Mouse (Mus musculus) lung, postnatal 0 days (tissue): Measurements from ENCODE around the gene Nkpd1.

Source experiments
- CTCF ChIP-seq: IDR thresholded peaks from 2 replicates; pipeline ENCODE4 v1.5.1; 2016; ENCODE audit warnings: antibody characterized with exemption, mild to moderate bottlenecking
- EP300 ChIP-seq: IDR thresholded peaks from 2 replicates; pipeline ENCODE4 v1.6.1; 2016; ENCODE audit warnings: antibody characterized with exemption, mild to moderate bottlenecking, control low read depth

DNA sequence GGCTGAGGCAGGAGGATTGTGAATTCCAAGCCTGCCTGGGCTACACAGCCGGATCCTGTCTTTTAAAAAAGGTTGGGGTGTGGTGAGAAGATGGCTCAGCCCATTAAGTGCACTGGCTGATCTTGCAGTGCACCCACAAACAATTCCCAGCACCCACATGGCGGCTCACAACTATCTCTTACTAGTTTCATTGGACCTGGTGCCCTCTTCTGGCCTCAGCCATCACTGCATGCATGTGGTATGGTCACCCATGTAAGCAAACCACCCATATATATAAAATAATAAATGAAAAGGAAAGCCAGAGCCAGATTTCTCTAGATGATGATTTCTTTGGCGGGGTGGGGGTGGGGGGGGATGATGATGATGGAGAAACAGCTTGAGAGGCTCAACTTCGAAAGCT is 46.8 kb downstream of the Nkpd1 start:
- TF ChIP-seq CTCF (peak; percentile 45), EP300 (no peak)
